Mouse (Mus musculus) liver, adult 2 months (tissue): ENCODE measurements at regions not wholly inside any gene's neighbourhood (a gene's known extent, or its start where the extent isn't known, plus 50 kb on each side); places are given as distances from the start of the nearest gene placed in this dataset.

Experiments
- DNase-seq: peaks from one replicate; pipeline ENCODE4 v3.0.0-alpha.2; 2011; ENCODE audit warnings: low read depth, low spot score; ENCODE audit errors: extremely low read depth
- H3K27ac ChIP-seq: fragments of 200-500 bp; replicated peaks from 2 replicates; pipeline ENCODE4 v1.5.1; 2012; ENCODE audit warnings: low read depth, mild to moderate bottlenecking, control low read depth, inconsistent platforms, low read length; ENCODE audit not compliant: insufficient read depth
- H3K27me3 ChIP-seq: fragments of 200-500 bp; 2 replicates; pipeline ENCODE4 v1.6.1; 2012; ENCODE audit warnings: mild to moderate bottlenecking, moderate library complexity, low read length, inconsistent platforms; ENCODE audit not compliant: control insufficient read depth, insufficient read depth
- H3K36me3 ChIP-seq: fragments of 200-500 bp; 2 replicates; pipeline ENCODE4 v1.6.1; 2012; ENCODE audit warnings: low read length, inconsistent platforms; ENCODE audit not compliant: control insufficient read depth, insufficient read depth
- H3K4me1 ChIP-seq: fragments of 200-500 bp; 2 replicates; pipeline ENCODE4 v1.6.1; 2011; ENCODE audit warnings: low read length; ENCODE audit not compliant: control insufficient read depth, insufficient read depth
- H3K4me3 ChIP-seq: fragments of 200-500 bp; 2 replicates; pipeline ENCODE4 v1.5.1; 2011; ENCODE audit warnings: low read depth, mild to moderate bottlenecking, control low read depth, low read length, moderate library complexity; ENCODE audit not compliant: insufficient read depth
- H3K79me2 ChIP-seq: fragments of 200-500 bp; 2 replicates; pipeline ENCODE4 v1.6.1; 2012; ENCODE audit warnings: inconsistent platforms, mild to moderate bottlenecking, low read length, moderate library complexity; ENCODE audit not compliant: control insufficient read depth, insufficient read depth
- H3K9ac ChIP-seq: fragments of 200-500 bp; 2 replicates; pipeline ENCODE4 v1.6.1; 2012; ENCODE audit warnings: low read depth, mild to moderate bottlenecking, control low read depth, inconsistent platforms, low read length
- CTCF ChIP-seq: fragments of 200-500 bp; IDR thresholded peaks from 2 replicates; pipeline ENCODE4 v1.5.1; 2011; ENCODE audit warnings: low read depth, low read length, control low read depth
- POLR2A ChIP-seq: fragments of 200-500 bp; IDR thresholded peaks from 2 replicates; pipeline ENCODE4 v1.6.1; 2011; ENCODE audit warnings: low read length, control low read depth; ENCODE audit not compliant: insufficient read depth; ENCODE audit errors: extremely low read depth
- WGBS: fragments of 180-500 bp; shearing (Covaris S2); methylation state at CpG from one replicate; pipeline ENCODE4 v1.1.7; 2018; 5-methylcytosine and 5-hydroxymethylcytosine counted together

- WGBS = 88% methylated on average over 5 of the region's 5 CpGs
- H3K36me3 ChIP-seq = no peaks in the 10 kb centered on the region
- no peak for TF ChIP-seq POLR2A
- no peak for TF ChIP-seq CTCF
- H3K9ac ChIP-seq = no peak overlapping the region
- H3K4me1 ChIP-seq = no peaks in the 10 kb centered on the region
- H3K4me3 ChIP-seq = no peak overlapping the region
- DNase-seq = no peak
- no peaks in the 10 kb centered on the region for H3K79me2 ChIP-seq
- H3K27ac ChIP-seq = no peak overlapping the region
- H3K27me3 ChIP-seq = no peaks in the 10 kb centered on the region
Observed at GRCm38 (mm10) chr11:19306687-19307086, 287.9 kb upstream of the Meis1 start.

GRCm38 (mm10) chr11:19330685-19331239, 312.0 kb upstream of the Meis1 start:
- 56% methylated on average over 2 of the region's 3 CpGs for WGBS
- no peak for TF ChIP-seq CTCF
- Histone ChIP-seq H3K36me3 (no peaks in the 10 kb centered on the region), H3K27me3 (no peaks in the 10 kb centered on the region), H3K79me2 (no peaks in the 10 kb centered on the region), H3K27ac (no peak overlapping the region), H3K4me1 (no peaks in the 10 kb centered on the region), H3K4me3 (no peak overlapping the region), H3K9ac (no peak overlapping the region)
- no peak for DNase-seq

GRCm38 (mm10) chr11:19332274-19332673, 313.5 kb upstream of the Meis1 start:
- Histone ChIP-seq H3K79me2 (no peaks in the 10 kb centered on the region), H3K4me1 (no peaks in the 10 kb centered on the region), H3K27me3 (no peaks in the 10 kb centered on the region), H3K27ac (no peak overlapping the region), H3K9ac (no peak overlapping the region), H3K4me3 (no peak overlapping the region), H3K36me3 (no peaks in the 10 kb centered on the region)
- no peak for DNase-seq
- TF ChIP-seq POLR2A (no peak), CTCF (no peak)

- TF ChIP-seq POLR2A (no peak), CTCF (no peak)
- Histone ChIP-seq H3K27ac (no peak overlapping the region), H3K4me1 (no peaks in the 10 kb centered on the region), H3K9ac (no peak overlapping the region), H3K79me2 (no peaks in the 10 kb centered on the region), H3K4me3 (no peak overlapping the region), H3K27me3 (no peaks in the 10 kb centered on the region), H3K36me3 (no peaks in the 10 kb centered on the region)
- 63% methylated on average over 1 of the region's 1 CpGs for WGBS
- DNase-seq = no peak
Observed at GRCm38 (mm10) chr11:19332727-19333126, 313.9 kb upstream of the Meis1 start.

- Histone ChIP-seq H3K27me3 (no peaks in the 10 kb centered on the region), H3K4me3 (no peak overlapping the region), H3K36me3 (no peaks in the 10 kb centered on the region), H3K4me1 (no peaks in the 10 kb centered on the region), H3K9ac (no peak overlapping the region), H3K27ac (no peak overlapping the region), H3K79me2 (no peaks in the 10 kb centered on the region)
- TF ChIP-seq POLR2A (no peak), CTCF (no peak)
- 100% methylated on average over 1 of the region's 1 CpGs for WGBS
- DNase-seq = no peak
Observed at GRCm38 (mm10) chr11:19333908-19334487, 315.2 kb upstream of the Meis1 start.

- Histone ChIP-seq H3K4me3 (no peak overlapping the region), H3K36me3 (no peaks in the 10 kb centered on the region), H3K27ac (no peak overlapping the region), H3K27me3 (no peaks in the 10 kb centered on the region), H3K9ac (no peak overlapping the region), H3K79me2 (no peaks in the 10 kb centered on the region), H3K4me1 (no peaks in the 10 kb centered on the region)
- no peak for TF ChIP-seq POLR2A
- TF ChIP-seq CTCF = no peak
- 87% methylated on average over 3 of the region's 3 CpGs for WGBS
- DNase-seq = no peak
Observed at GRCm38 (mm10) chr11:19335384-19335783, 316.6 kb upstream of the Meis1 start.
